Mouse (Mus musculus) WW6 (cell line): ENCODE results near the gene Ear14.
"Not testable (repeated sequence)": the region's sequence is repeated elsewhere in the genome, so short reads cannot be mapped to it uniquely, and the experiment has no call there.

ENCODE experiments used
- DNase-seq: peaks from one replicate; pipeline ENCODE4 v3.0.0-alpha.2; 2013; ENCODE audit warnings: low read depth, low spot score

Ear14 gene

DNA sequence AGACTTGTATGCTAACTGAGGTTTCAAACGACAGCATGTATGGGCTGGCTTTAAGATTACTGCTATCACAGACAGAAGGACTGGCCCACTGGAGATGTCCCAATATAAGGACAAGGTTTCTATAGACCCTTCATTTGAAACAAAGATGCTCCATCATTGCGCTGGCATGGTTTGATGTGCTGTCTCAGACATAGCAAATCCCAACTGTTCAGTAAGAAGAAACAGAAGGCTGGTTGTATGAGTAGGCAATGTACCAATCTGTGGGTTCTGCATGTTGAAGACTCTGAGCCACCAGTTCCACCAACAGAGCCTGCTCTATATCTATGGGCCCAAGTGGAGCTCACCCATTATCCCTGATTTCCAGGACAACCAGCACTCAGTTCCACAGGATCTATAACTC lies at the start of gene Ear14:
Gene Ear14, plus strand, starts transcription at position 277 of the 400 bp plus-strand sequence.
- DNase-seq, result no peak

GRCm38 (mm10) chr14:51156056-51156735 lies 47.0 kb upstream of the Ear14 start:
- no peak for DNase-seq

DNA sequence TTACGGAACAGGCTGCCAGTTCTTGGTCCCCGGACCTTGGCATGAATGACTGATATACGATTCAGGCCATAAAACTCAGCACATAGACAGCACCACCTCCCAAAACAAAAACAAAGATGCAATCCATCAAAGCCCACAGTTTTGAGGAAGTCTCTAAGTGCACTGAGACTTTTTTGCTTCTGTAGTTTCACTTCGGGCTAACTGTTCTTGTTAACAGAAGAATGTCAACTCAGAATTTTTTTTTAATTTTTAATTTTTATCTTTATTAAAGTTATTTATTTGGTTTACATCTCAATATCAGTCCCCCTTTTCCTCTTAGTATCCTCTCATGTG lies 46.5 kb upstream of the Ear14 start:
- DNase-seq, result no peak

GRCm38 (mm10) chr14:51157072-51157471 lies 46.1 kb upstream of the Ear14 start:
- no peak for DNase-seq

GRCm38 (mm10) chr14:51161976-51162375 lies 41.2 kb upstream of the Ear14 start, which contains the start of gene Rnase2b:
Rnase2b (plus strand) TSS chr14:51162260.
- DNase-seq, result not testable (repeated sequence)

DNA sequence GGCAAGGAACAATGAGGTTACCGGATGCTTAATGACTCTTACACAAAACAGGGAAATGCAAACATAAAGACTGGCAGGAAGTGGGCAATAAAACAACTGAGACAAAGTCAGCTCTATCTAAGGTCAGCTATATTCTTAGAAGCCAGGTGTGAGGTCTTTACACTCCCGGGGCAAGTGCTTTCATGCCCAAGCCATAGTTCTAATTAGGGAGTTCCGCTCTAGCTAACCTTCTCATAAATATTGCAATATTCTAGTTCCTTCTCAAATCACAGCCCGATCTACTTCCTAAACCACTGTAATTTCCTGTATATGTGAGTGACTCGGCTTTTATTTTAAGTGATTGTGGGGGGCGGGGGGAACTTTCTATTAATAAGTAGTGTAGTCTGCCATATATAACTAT lies 39.9 kb upstream of the Ear14 start:
- not testable (repeated sequence) for DNase-seq

DNA sequence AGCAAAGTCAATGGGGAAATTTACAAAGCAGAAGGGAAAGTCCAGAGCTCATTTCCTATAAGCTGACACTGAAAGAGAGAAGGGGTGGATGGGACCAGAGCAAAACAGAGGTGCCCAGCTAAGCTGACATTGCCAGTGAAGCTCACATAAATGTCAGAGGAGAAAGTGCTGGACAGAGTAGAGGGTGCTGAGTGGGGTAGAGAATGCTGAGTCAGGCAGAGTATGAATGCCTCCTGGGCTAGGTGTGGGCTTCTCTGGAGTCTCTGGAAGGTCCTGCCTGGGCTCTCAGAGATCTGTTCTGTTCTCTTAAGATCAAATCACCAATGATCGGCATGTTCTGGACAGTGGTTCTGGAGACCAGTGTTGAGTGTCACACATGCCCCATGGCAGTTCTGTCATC lies 37.8 kb upstream of the Ear14 start:
- no peak for DNase-seq

DNA sequence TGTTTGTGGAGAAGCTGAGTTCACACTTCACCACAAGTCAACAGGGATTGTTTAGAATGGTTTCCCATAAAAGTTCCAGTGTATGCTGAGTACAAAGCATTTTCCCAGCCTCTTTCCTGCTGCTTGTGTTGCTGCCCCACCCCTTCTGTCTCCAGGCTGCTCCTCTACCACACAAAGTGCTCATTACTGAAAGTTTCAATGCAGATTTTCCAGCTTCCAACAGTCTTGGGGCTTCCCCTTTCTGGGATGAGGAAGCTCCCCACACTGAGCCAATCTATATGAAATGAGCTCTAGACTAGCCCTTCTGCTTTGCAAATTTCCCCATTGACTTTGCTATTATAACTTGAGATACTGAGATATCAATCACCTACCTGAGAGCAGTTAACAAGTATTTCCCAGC lies 37.1 kb upstream of the Ear14 start:
- no peak for DNase-seq

DNA sequence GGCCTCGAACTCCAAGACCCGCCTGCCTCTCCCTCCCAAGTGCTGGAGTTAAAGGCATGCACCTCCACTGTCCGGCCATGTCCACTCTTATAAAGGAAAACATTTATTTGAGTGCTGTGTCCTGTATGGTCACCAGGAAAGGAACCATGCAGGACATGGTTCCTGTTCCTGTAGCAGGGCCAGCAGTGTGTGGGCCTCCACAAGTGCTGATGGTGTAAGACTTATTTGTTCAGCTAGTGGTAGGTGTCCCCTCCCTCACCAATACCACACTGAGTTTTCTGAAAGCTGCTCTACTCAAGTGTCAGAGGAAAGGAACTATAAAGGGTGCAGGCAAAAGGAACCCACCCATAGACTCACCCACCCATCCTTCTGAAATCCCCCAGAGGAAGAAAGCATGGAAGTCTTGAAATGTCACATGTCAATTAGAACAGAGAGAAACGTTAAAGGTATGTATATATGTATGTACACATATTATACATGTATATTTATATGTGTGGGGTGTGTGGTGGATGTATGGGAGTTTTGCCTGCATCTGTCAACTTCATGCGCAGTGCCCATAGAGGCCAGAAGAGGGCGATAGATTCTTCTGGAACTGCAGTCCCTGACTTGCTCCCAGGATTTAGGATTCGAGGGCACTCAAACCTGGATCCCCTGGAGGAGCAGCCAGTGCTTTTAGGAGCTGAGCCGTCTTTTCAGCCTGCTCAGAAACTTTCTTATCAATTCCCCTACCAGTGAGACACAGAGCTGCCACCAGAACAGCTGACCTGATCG lies 30.9 kb upstream of the Ear14 start:
- DNase-seq, result peak; percentile 22

DNA sequence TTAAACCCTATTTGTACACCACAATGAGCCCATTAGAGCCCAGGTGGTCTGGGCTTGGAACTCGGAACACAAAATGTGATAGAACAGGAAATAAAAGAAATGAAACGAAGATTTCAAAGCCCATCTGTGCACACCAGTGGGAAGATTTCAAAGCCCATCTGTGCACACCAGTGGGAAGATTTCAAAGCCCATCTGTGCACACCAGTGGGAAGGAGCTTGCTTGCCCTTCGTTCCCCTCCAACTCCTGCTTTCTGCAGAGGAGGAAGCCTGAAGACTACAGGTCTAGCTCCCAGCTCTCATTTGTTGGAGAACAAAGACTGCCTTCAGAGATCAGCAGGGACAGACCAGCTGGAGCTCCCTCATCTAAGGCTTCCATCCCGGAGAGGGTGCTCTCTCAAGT lies 30.2 kb upstream of the Ear14 start:
- not testable (repeated sequence) for DNase-seq

DNA sequence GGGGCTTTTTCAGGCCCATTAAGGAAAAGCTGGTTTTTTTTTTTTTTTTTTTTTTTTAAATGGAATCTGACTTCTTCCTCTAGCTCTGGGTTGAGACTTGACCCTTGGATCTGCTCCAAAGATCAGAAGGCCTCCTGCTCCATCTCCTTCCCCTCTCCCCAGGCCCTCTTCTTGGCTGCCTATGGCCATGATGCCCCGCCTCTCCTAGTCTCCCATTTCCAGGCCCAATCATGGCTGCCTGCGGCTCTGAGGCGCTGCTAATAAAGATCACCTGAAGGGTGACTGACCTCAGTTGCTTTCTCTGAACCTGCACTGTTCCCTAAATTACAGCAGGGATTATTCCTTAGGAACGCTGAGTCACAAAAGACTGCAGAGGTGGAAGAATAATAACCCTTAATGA lies 29.3 kb upstream of the Ear14 start:
- DNase-seq, result no peak

GRCm38 (mm10) chr14:51181051-51181450 lies 22.1 kb upstream of the Ear14 start:
- not testable (repeated sequence) for DNase-seq

- DNase-seq, result peak; percentile 26
These were observed 7.5 kb upstream of the Ear14 start for GRCm38 (mm10) chr14:51195681-51196080.

GRCm38 (mm10) chr14:51199098-51200023 lies 3.8 kb upstream of the Ear14 start, which contains the start of gene Ang2:
Ang2 (minus strand) TSS chr14:51199148.
- DNase-seq, result no peak

GRCm38 (mm10) chr14:51200054-51200453 lies 3.1 kb upstream of the Ear14 start:
- DNase-seq, result no peak

DNA sequence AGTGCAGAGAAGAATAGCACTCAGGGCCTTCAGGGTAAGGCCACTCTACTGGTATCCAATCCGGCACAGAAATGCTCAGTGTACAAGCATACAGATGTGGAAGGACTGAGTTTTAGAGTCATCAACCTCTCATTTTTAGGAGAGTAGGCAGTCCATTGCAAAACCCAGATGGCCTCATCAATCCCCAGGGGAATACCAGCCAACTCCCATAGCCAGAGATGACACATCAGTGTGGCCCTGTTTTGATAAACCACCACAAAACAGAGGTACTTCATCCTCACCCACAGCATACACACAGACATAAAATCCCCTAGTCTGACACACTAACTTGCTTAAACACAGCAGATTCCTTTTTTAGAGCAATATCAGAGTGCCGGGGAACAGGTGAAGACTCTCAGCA lies 2.7 kb upstream of the Ear14 start:
- no peak for DNase-seq

DNA sequence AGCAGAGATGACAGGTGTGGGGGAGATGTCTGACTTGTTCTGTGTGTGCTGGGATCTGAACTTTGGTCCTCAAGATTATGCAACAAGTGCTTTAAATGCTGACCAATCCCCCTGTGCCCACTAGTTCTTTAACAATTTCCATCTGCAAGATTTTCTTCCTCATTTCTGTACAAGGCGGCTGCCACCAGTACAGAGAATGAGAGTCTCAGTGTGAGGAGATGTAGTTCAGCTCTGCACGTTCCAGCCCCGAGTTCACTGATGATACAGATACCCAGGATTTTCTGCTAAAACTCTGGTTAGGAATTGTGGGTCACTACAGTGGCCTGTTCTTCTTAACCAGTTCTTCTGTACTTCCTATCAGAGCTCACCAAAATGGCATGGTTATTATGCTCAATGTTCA lies 16.9 kb downstream of the Ear14 start:
- DNase-seq, result not testable (repeated sequence)

DNA sequence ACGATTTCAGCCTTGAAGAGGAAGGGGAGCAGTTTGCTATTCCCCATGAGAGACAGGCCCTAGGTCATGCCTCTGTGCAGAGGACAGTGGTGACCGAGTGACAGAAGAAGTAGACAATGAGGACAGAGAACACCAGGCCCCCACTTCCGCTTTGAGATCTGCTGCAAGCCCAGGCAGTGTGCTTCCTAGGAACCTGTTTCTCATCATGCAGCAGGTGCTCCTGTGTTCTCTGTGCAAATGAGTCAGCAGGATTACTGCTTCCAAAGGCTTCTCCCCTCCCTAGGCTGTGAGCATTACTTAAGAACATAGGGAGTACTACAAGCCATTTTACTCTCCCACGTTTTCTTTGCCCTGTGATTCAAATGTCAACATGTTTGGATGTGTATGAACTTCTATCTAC lies 26.5 kb downstream of the Ear14 start:
- DNase-seq, result not testable (repeated sequence)

- DNase-seq, result not testable (repeated sequence)
These were observed 34.3 kb downstream of the Ear14 start for GRCm38 (mm10) chr14:51237488-51237887.

- DNase-seq, result no peak
These were observed 37.7 kb downstream of the Ear14 start for GRCm38 (mm10) chr14:51240899-51241298.

GRCm38 (mm10) chr14:51247736-51248135 lies 44.5 kb downstream of the Ear14 start:
- no peak for DNase-seq

DNA sequence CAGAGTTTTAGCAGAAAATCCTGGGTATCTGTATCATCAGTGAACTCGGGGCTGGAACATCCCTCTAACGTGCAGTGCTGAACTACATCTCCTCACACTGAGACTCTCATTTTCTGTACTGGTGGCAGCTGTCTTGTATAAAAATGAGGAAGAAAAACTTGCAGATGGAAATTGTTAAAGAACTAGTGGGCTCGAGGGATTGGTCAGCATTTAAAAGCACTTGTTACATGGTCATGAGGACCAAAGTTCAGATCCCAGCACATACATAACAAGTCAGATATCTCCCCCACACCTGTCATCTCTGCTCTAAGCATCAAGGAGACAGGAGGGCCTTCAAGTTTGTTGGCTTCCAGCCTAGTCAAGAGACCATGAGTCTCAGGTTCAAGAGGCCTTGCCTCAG lies 47.2 kb downstream of the Ear14 start:
- no peak for DNase-seq
